Mouse (Mus musculus) cerebellum, postnatal 4 days (tissue): ENCODE data around the gene Tmem255b.

Experiments
- DNase-seq, 2 experiments: peaks; one replicate each; pipeline ENCODE4 v3.0.0; 2022; ENCODE audit warnings: low spot score in 2 of 2, mixed read lengths in 1 of 2

The Tmem255b gene

DNA sequence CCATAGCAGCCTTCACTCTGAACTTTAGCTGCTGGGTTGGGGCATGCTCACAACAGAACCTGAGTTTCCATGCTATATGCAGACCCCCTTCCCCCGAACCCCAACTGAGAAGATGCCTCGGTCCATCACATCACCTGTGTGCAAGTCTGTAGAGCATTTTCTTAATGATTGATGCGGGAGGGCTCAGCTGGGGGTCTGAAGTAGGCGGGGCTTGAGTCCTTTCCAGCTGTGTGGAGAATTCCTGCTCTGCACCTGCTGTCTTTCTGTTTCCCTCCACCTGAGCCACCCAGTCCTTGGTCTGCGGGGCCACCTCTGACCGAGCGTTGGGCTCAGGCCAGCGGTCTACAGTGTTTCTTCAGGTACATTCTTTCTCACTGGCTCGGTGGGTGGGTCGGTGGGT, at the start of gene Tmem255b:
TSS of gene Tmem255b (plus strand) at position 301 of the 400 bp plus-strand sequence.
- DNase-seq: no peak

DNA sequence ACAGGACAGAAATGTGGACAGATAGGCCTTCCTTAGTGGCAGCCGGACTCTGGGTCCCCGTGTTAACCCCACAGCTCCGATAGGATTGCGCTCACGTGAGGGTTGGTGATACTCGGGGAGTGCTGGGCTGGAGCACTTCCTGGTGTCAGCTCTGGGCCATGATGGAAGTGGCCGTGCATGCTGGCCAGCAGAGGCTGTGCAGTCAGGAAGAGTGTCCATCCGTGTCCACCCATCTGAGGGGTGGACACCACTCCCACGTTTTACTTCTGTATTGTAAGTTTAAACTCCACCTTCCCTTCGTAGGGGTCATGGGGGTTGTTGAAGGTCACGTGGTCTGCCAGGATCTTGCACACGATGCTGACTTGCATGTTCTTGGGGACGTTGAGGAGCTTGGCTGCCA, 48.6 kb upstream of the Tmem255b start:
- DNase-seq: no peak

DNA sequence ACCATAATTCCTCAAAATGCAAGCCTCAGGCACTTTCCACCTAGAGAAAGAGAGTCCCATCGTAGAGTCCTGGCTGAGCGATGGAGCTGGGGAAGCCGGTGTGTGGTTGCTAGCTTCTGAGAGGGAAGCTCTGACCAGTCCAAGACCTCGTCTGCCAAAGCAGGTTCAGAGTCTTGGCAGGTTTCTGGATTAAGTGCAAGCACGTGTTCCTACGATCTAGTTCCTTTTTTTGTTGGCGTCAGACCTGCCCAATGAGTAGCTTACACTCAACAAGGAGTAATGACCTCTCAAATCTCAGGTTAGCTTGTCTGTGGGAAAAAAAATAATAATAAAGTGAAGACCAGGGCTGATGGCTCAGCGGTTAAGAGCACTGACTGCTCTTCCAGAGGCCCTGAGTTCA, 47.3 kb upstream of the Tmem255b start:
- no peak for DNase-seq

- no peak for DNase-seq
Observed at GRCm38 (mm10) chr8:13388744-13389143, 46.2 kb upstream of the Tmem255b start.

- no peak for DNase-seq
Observed at GRCm38 (mm10) chr8:13393869-13394268, 41.1 kb upstream of the Tmem255b start.

GRCm38 (mm10) chr8:13396725-13397124, 38.3 kb upstream of the Tmem255b start, which contains the start of gene Atp4b:
Gene Atp4b (minus strand): TSS chr8:13396825.
- DNase-seq: no peak

DNA sequence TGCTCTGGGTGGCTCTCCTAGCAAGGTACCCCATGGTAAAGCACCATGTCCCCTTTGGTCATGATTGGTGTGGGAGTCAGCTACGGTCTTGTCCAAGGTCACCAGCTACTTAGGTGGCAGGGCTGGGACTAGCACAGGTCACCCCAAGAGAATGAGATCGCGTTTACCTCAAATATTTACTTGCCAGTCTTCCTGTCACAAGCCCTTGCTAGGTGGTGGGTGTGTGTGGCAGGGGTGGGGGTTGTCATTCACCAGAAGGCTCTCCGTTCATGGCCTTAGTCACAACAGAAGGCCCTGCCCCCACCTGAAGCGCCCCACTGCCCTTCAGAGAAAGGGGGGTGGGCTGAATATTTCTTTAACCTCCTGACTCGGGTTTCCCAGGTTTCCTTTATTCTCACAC, 31.5 kb upstream of the Tmem255b start:
- DNase-seq: no peak

- DNase-seq: no peak
Observed at GRCm38 (mm10) chr8:13404666-13405131, 30.3 kb upstream of the Tmem255b start, which contains the start of gene Grk1. Gene Grk1 (plus strand): TSS chr8:13405081.

DNA sequence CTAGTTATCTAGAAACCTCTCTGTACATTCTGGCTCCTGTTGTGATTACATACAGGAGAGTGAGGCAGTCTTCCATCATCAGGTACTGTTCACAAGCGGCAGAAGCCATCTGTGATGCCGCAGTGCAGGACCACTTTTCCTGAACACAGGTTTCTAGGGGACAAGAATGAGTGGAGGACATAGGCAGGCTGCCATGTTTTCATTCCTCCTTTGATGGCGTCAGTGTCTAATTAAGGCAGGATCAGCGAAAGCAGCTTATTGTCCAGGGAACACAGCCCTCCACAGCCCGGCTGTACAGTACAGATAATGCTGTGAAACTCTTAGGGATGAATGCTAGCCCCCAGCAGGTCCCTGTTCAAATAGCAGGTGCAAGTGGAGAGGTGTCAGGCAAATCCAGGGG, 29.0 kb upstream of the Tmem255b start:
- no peak for DNase-seq

DNA sequence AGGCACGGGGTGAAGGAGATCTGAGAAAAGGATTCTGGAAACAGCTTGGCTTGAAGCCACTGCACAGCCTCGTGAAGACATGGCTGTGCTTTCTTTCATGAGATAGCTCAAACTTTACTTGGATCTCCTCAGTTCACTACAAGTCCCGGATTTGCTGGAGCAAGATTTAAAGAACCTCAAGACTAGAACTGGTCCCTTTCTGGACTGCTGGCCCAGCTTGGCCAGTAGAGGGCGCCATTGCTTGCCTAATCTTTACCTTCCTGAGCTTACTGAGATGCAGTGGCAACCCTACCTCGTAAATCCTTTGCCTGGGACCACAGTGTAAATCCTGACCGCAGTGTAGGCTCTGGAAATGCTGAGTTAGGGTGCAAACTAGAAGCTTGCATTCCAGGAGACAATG, 23.4 kb upstream of the Tmem255b start:
- DNase-seq: peak; percentile 44 to 65

DNA sequence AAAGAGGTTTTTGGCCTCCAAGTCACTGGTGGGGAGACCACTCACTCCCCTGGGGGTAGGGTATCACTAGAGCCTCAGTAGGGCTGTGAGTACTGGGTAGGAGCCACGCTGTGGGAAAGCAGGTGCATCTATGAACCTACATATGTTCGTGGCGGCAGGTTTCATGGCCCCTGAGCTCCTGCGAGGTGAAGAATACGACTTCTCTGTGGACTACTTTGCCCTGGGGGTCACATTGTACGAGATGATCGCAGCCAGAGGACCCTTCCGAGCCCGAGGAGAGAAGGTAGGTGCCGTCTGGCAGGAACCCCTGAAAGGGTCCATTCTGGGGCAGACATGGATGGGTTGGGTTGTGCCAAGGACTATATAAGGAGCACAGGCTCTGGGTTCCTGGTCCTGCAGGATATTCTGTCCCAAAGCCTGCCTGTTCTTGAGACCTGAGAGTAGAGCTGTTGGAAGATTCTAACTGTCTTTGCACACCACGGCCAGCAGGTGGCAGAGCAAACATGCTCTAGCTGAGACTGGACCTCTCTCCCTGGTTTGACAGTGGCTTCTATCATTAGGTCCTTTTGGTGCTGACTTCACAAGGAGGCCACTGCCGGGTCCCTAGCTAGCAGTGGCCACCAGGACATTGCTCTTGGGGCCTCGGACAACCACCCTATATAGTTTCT, 22.0 kb upstream of the Tmem255b start:
- DNase-seq: peak; percentile 52 to 61

DNA sequence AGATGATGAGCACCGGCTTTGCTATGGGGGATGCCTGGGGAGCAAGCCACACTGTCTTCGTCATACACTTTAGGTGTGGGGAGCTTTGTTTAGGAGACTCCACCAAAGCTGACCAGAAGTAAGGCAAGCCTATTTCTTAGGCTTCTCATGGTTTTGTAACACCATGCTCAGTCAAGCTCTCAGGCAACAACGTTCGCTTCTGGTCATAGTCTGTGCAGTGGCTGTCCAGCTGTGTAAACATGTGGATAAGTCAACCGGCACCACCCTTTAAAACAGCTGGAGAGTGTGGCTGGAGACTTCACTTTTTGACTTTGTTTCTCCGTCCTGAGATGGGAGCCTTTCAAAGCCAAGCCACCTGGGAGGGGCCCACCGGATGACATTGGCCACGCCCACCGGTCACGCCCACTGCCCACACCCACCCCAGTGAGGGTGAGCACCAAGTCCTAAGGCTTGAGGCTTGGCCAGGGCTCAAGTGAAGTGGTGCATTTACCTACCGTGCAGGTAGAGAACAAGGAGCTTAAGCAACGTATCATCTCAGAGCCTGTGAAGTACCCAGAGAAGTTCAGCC, 21.1 kb upstream of the Tmem255b start:
- no peak for DNase-seq

DNA sequence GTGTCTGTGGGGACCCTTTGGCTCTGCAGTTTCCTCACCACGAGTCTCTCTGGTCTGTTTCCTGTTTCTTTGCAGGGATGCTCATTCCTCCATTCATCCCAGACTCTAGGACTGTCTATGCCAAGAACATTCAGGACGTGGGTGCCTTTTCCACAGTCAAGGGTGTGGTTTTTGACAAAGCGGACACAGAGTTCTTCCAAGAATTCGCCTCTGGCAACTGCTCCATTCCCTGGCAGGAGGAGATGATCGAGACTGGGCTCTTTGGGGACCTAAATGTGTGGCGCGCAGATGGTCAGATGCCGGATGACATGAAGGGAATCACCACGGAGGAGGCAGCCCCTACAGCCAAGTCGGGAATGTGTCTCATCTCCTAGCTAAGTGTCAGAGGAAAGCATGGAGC, 19.1 kb upstream of the Tmem255b start:
- no peak for DNase-seq

DNA sequence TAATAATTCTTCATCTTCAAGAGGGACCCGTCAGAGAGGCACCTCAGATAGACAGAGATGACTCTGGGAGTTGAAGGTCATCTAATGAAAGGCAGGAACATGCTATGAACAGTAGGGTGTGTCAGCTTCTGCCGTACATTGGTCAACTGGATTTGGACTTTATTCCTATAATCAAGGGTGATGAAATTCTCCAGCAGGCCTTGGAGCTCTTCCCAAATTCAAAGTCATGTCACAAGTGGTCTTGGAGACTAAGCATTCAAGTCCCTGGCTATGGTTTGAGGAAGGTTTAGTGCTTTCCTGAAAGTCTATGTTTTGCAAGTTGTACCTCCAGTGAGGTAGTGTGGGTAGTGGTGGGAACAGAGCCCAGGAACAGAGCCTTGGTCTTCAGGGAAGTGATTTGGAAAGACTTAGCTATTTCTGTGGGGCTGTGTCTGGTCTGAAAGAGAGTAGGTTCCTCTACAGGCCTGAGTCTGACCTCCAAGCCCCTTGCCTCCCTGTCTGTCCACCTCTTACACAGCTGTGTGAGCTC, 15.8 kb upstream of the Tmem255b start:
- DNase-seq: no peak

GRCm38 (mm10) chr8:13420970-13421369, 14.0 kb upstream of the Tmem255b start:
- DNase-seq: no peak

DNA sequence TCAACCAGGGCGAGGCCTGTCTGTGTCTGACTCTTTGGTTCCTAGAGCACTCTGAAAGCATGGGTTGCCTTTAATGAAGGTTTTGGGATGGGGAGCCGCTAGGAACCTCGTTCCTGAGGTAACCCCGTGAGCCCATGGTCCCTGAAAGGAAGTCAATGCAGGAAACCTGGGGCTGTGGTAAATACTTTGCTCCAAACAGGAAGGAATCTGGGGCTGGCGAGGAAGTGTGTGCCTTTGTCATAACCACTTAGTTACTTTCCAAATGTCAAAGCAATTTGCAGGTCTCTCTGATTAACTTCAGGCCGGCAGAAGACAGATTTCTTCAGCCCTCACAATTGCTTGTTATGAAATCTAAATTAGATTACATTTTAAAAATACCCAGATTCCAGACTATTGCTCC, 7.6 kb upstream of the Tmem255b start:
- DNase-seq: no peak

DNA sequence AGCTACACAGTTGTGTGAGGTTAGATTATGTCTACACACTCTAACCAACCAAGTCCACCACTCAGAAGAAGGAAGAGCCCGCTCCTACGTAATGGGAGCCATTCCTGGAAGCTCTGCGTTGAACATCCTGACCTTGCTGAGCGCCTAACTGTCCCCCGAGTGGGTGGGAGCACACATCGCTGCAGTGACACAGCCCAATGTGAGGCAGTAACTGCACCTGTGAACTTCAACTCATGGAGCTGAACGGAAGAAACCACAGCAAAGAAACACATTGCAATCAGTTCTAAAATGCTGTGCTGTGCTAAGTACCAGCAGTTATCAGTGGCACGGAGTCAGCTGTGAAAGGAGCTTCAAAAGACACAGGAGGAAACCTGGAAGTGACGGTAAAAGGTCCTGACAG, 6.8 kb upstream of the Tmem255b start:
- DNase-seq: no peak

- peak in 1 of 2 experiments; percentile 45 for DNase-seq
Observed at GRCm38 (mm10) chr8:13430412-13430811, 4.6 kb upstream of the Tmem255b start.

- DNase-seq: no peak
Observed at GRCm38 (mm10) chr8:13430866-13431265, 4.1 kb upstream of the Tmem255b start.

GRCm38 (mm10) chr8:13433130-13433529, 1.9 kb upstream of the Tmem255b start:
- no peak for DNase-seq

DNA sequence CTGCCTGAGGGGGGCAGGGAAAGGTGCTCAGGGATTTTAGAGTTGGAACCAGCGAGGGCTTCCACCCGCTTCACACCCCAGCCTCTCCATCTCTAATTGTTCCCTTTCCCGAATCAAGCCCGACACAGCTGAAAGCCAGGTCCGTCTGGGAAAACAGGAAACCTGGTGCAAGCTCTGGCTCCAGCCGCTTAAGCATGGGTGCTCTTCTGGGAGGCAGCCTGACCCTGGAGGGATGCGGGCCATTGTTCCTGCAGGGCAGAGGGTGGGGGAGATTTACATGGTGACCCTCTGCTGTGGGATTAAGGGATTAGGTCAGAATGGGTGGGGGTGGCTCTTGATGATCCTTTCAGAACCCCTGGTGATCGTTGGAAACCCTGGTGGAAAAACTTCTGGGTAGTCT, 1.1 kb downstream of the Tmem255b start:
- no peak for DNase-seq

GRCm38 (mm10) chr8:13437531-13437930, 2.5 kb downstream of the Tmem255b start:
- DNase-seq: no peak

GRCm38 (mm10) chr8:13442152-13442551, 7.2 kb downstream of the Tmem255b start:
- DNase-seq: no peak
